21 mouse cellular contexts compared by ENCODE assay signal in the genomic region with DNA sequence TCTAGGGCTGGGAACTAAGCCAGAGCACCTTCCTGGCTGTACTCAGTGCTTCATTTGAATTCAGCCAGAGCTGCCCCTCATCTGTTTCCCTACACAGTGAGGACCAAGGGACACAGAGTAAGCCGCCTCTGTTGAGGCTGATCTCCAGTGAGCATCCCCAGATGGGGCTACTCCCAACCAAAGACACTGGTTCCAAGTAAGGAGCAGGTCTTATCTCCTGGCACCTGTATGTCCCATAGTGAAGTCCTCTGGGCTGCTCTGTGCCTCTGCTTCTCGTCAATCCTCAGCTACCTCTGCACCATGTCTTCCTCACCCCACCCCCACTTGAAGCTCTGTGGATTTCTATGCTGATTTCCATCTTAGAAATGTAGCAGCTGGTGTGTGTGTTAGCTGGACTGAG. TPM values are rescaled to one million over a fixed set of nuclear protein-coding genes. Genes with fewer than 3 reads are reported as not detected.
DNase-seq lines count a peak whose midpoint lies in the region; ATAC-seq and TF ChIP-seq lines count a peak whose summit lies in the region.
"Had no signal": no experiment of that assay in that cellular context is flagged by ENCODE, and none has a peak within 500 bp of the region (broad histone marks: within the 10 kb centered on the region; RNA-seq: fewer than 3 reads in every experiment).

No protein-coding gene starts in this region.

- H3K9ac ChIP-seq in liver, embryonic 16.5 days (ENCODE audit: low read depth, low read length), result peak overlapping the region; percentile 60
- H3K9ac ChIP-seq: forebrain, embryonic 15.5 days; lung, embryonic 15.5 days; midbrain, embryonic 13.5 days; neural tube, embryonic 12.5 days had no signal

- peak overlapping the region; percentile 53 for H3K4me2 ChIP-seq in liver, embryonic 16.5 days (ENCODE audit: low read depth, low read length)
- H3K4me2 ChIP-seq: forebrain, embryonic 15.5 days; lung, embryonic 15.5 days; midbrain, embryonic 13.5 days; neural tube, embryonic 12.5 days had no signal

- 75% methylated on average over 2 of the region's 2 CpGs for WGBS in spleen, adult 2 months
- WGBS in liver, embryonic 16.5 days (ENCODE audit: insufficient replicate concordance), result 26% methylated on average over 2 of the region's 2 CpGs

- ATAC-seq in erythroid progenitor cell, adult 5-6 weeks (replicated peaks; ENCODE audit: low FRiP score, poor library complexity, severe bottlenecking), result peak; percentile 75
- ATAC-seq in liver, embryonic 16.5 days (ENCODE audit: low read depth), result peak; percentile 62
- ATAC-seq: forebrain, embryonic 15.5 days; midbrain, embryonic 13.5 days had no signal

- intact Hi-C loops in left cerebral cortex, postnatal 14 days (cut with DNase I), result no loop called here

- H3K4me1 ChIP-seq in spleen, adult 2 months (ENCODE audit: control insufficient read depth, insufficient read depth, insufficient read length), result peaks cover 15% of the 10 kb centered on the region; the same call in 1 of the 2 replicates
- peaks cover 80% of the 10 kb centered on the region for H3K4me1 ChIP-seq in liver, embryonic 16.5 days (ENCODE audit: control insufficient read depth, low read depth, low read length)

- no peak overlapping the region for H3K4me3 ChIP-seq in spleen, adult 2 months (ENCODE audit: extremely low read depth, insufficient read depth, insufficient read length)
- peak overlapping the region; percentile 5 for H3K4me3 ChIP-seq in liver, embryonic 16.5 days (ENCODE audit: low read depth, low read length)
- H3K4me3 ChIP-seq: forebrain, embryonic 15.5 days; hindbrain, embryonic 10.5 days; lung, embryonic 15.5 days; midbrain, embryonic 13.5 days; neural tube, embryonic 12.5 days had no signal

- TF ChIP-seq POLR2A in spleen, adult 2 months (IDR thresholded peaks at IDR 0.05; ENCODE audit: low read depth, low read length), result no peak

- H3K36me3 ChIP-seq in spleen, adult 2 months (ENCODE audit: control insufficient read depth, insufficient read depth, low read length), result no peaks in the 10 kb centered on the region
- no peaks in the 10 kb centered on the region for H3K36me3 ChIP-seq in liver, embryonic 16.5 days (ENCODE audit: control insufficient read depth, insufficient read depth)
- H3K36me3 ChIP-seq: forebrain, embryonic 15.5 days; hindbrain, embryonic 10.5 days; lung, embryonic 15.5 days; midbrain, embryonic 13.5 days; neural tube, embryonic 12.5 days had no signal

- H3K27ac ChIP-seq in spleen, adult 2 months (ENCODE audit: insufficient read depth, low read length), result peak overlapping the region; percentile 54
- H3K27ac ChIP-seq in liver, embryonic 16.5 days (ENCODE audit: low read length), result peak overlapping the region; percentile 92
- H3K27ac ChIP-seq: forebrain, embryonic 15.5 days; hindbrain, embryonic 10.5 days; lung, embryonic 15.5 days; midbrain, embryonic 13.5 days; neural tube, embryonic 12.5 days had no signal

- no peak for TF ChIP-seq CTCF in spleen, adult 2 months (IDR thresholded peaks at IDR 0.05; ENCODE audit: extremely low read depth, insufficient read depth, insufficient read length, insufficient replicate concordance)

- no peaks in the 10 kb centered on the region for H3K9me3 ChIP-seq in liver, embryonic 16.5 days (replicated peaks; ENCODE audit: control insufficient read depth, low read length)
- H3K9me3 ChIP-seq: forebrain, embryonic 15.5 days; hindbrain, embryonic 10.5 days; lung, embryonic 15.5 days; midbrain, embryonic 13.5 days; neural tube, embryonic 12.5 days had no signal

- DNase-seq in spleen, adult 2 months (ENCODE audit: low read depth in 1 of 2, low spot score in 2 of 2), result no peak
- no peak for DNase-seq in spleen, adult 18-20 months
- no peak for DNase-seq in thymus, postnatal 25 days
- no peak for DNase-seq in cerebellum, adult 8-10 months
- DNase-seq in left cerebral cortex, postnatal 14 days (ENCODE audit: low spot score in 2 of 2), result no peak
- DNase-seq: adrenal gland, postnatal 25 days; B cell, adult 2 months; cerebellum, adult 9-10 months; gastrocnemius, postnatal 14 days; heart, adult 18-20 months; kidney, adult 18-20 months; kidney, postnatal 10 days; layer of hippocampus, adult 9-11 months; thymus, adult 2 months had no signal

- H3K27me3 ChIP-seq in spleen, adult 2 months (ENCODE audit: control insufficient read depth, insufficient read depth, low read length), result no peaks in the 10 kb centered on the region
- H3K27me3 ChIP-seq in liver, embryonic 16.5 days (ENCODE audit: control insufficient read depth, insufficient read depth, low read depth, low read length), result no peaks in the 10 kb centered on the region
- H3K27me3 ChIP-seq: forebrain, embryonic 15.5 days; lung, embryonic 15.5 days; midbrain, embryonic 13.5 days; neural tube, embryonic 12.5 days had no signal

RNA-seq across cellular contexts. Expression of a gene that starts 4.3 kb away (rescaled TPM):
- 361 and 391 TPM in 2 replicates for polyA plus RNA-seq in spleen, adult 2 months (2012; rRNA removed)
- 2,042 and 2,351 TPM in 2 replicates for total RNA-seq in erythroid progenitor cell, adult 5-6 weeks (2015; ENCODE audit: low replicate concordance)
- total RNA-seq in erythroid progenitor cell, adult 5-6 weeks (2017; ENCODE audit: low replicate concordance), result 2,407 and 2,791 TPM in 2 replicates
- polyA plus RNA-seq in liver, embryonic 16.5 days (2015; fragmentation: Nextera tagmentation; extraction: Ambion mirVana), result 2,020 and 2,074 TPM in 2 replicates
- 100 to 1,000 TPM; 361 to 401 TPM for total RNA-seq in left cerebral cortex, postnatal 14 days (2021)

RNA-seq across cellular contexts. Expression of a gene that starts 32.9 kb away (rescaled TPM):
- polyA plus RNA-seq in spleen, adult 2 months (2012; rRNA removed), result 7.1 and 9.3 TPM in 2 replicates
- total RNA-seq in erythroid progenitor cell, adult 5-6 weeks (2015; ENCODE audit: low replicate concordance), result 21.3 and 23.9 TPM in 2 replicates
- 29.9 and 35.2 TPM in 2 replicates for total RNA-seq in erythroid progenitor cell, adult 5-6 weeks (2017; ENCODE audit: low replicate concordance)
- 20.9 and 21.5 TPM in 2 replicates for polyA plus RNA-seq in liver, embryonic 16.5 days (2015; fragmentation: Nextera tagmentation; extraction: Ambion mirVana)
- total RNA-seq in left cerebral cortex, postnatal 14 days (2021), result 10 to 100 TPM; 20.9 to 24.2 TPM

Comparison
In these comparisons a context has a peak if more than half of its experiments do, and no peak if none do; other contexts are left out.
1. RNA of a gene that starts 4.3 kb away (total RNA-seq): 2,042 to 2,791 TPM in erythroid progenitor cell, adult 5-6 weeks; 361 to 401 TPM in left cerebral cortex, postnatal 14 days; every median in the first group is over 4 times any median in the second.